Mouse (Mus musculus) stomach, postnatal 0 days (tissue): ENCODE measurements at regions not wholly inside any gene's neighbourhood (a gene's known extent, or its start where the extent isn't known, plus 50 kb on each side); places are given as distances from the start of the nearest gene placed in this dataset.

Experiments
- CTCF ChIP-seq: IDR thresholded peaks from 2 replicates; pipeline ENCODE4 v1.5.1; 2016; ENCODE audit warnings: antibody characterized with exemption, low read depth, mild to moderate bottlenecking, moderate library complexity
- EP300 ChIP-seq: optimal IDR thresholded peaks from 2 replicates; pipeline ENCODE3; 2016; ENCODE audit warnings: antibody characterized with exemption

- TF ChIP-seq EP300 (no peak), CTCF (peak; percentile 16; the same call in 1 of the 2 replicates)
These were observed 71.7 kb upstream of the Cand1 start for GRCm38 (mm10) chr10:119311578-119311977.
